Mouse (Mus musculus): ENCODE results near the gene Cdh5. TPM values are rescaled to one million over a fixed set of nuclear protein-coding genes. Genes with fewer than 3 reads are reported as not detected.
"Not testable (repeated sequence)": the region's sequence is repeated elsewhere in the genome, so short reads cannot be mapped to it uniquely, and the experiment has no call there.

The Cdh5 gene
- polyA plus RNA-seq, 1 experiment from 2014 or later, result 54.6 TPM

DNA sequence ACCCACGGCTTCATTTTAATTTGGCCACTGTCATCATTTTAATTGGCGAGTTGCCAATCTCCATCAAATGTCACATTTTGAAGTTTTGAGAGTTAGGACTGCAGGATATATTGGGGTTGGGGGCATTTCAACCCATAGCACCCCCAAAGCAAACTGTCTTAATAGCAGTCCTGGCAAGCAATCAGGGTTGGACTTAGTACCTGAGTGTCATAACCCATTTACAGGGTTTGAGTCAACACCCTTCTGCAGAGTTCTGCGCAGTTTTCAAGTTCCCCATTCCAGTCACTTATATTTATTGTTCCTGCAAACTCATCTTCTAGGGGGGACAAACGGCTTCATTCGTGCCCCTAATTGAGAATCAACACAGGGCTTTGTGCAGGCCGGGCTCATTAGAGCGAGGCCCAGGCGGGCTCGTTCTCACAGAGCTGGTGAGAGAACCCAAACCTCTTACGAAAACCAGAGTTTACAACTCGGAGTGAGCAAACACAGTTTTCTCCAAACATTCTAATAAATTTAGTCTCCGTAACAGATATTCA, 34.0 kb upstream of the Cdh5 start:
- Histone ChIP-seq H3K27me3 (ENCODE audit: control insufficient read depth, insufficient read depth, low read length) (no peaks in the 10 kb centered on the region), H3K36me3 (ENCODE audit: control insufficient read depth, insufficient read depth, low read length) (no peaks in the 10 kb centered on the region), H3K4me3 (ENCODE audit: control insufficient read depth in 1 of 2, insufficient read depth in 1 of 2, low read depth in 1 of 2, low read length in 2 of 2) (no peak overlapping the region), H3K4me2 (ENCODE audit: low read length) (no peak overlapping the region), H3K27ac (replicated peaks in 1 of 2; ENCODE audit: control insufficient read depth in 1 of 2, insufficient read depth in 1 of 2, low read depth in 2 of 2, low read length in 2 of 2) (no peak overlapping the region), H3K4me1 (ENCODE audit: control insufficient read depth in 2 of 2, insufficient read depth in 2 of 2, low read length in 2 of 2) (0 out of 4 replicates have a peak, but pooled peaks cover 0 to 2% of the 10 kb centered on the region in 2 experiments), H3K9ac (ENCODE audit: low read length) (no peak overlapping the region), H3K9me3 (ENCODE audit: control insufficient read depth, low read length) (no peaks in the 10 kb centered on the region)
- 91% methylated on average over 12 of the region's 12 CpGs for WGBS
- no peak for ATAC-seq (ENCODE audit: insufficient number of reproducible peaks, insufficient read depth, low FRiP score, low read depth)

- Histone ChIP-seq H3K27ac (replicated peaks in 1 of 2; ENCODE audit: control insufficient read depth in 1 of 2, insufficient read depth in 1 of 2, low read depth in 2 of 2, low read length in 2 of 2) (no peak overlapping the region), H3K36me3 (ENCODE audit: control insufficient read depth, insufficient read depth, low read length) (no peaks in the 10 kb centered on the region), H3K4me3 (ENCODE audit: control insufficient read depth in 1 of 2, insufficient read depth in 1 of 2, low read depth in 1 of 2, low read length in 2 of 2) (no peak overlapping the region), H3K27me3 (ENCODE audit: control insufficient read depth, insufficient read depth, low read length) (no peaks in the 10 kb centered on the region), H3K9me3 (ENCODE audit: control insufficient read depth, low read length) (no peaks in the 10 kb centered on the region), H3K4me2 (ENCODE audit: low read length) (no peak overlapping the region), H3K9ac (ENCODE audit: low read length) (no peak overlapping the region), H3K4me1 (ENCODE audit: control insufficient read depth in 2 of 2, insufficient read depth in 2 of 2, low read length in 2 of 2) (0 out of 4 replicates have a peak, but pooled peaks cover 0 to 2% of the 10 kb centered on the region in 2 experiments)
- ATAC-seq (ENCODE audit: insufficient number of reproducible peaks, insufficient read depth, low FRiP score, low read depth), result no peak
- 57% methylated on average over 15 of the region's 15 CpGs for WGBS
Observed at GRCm38 (mm10) chr8:104068421-104069035, 32.9 kb upstream of the Cdh5 start.

DNA sequence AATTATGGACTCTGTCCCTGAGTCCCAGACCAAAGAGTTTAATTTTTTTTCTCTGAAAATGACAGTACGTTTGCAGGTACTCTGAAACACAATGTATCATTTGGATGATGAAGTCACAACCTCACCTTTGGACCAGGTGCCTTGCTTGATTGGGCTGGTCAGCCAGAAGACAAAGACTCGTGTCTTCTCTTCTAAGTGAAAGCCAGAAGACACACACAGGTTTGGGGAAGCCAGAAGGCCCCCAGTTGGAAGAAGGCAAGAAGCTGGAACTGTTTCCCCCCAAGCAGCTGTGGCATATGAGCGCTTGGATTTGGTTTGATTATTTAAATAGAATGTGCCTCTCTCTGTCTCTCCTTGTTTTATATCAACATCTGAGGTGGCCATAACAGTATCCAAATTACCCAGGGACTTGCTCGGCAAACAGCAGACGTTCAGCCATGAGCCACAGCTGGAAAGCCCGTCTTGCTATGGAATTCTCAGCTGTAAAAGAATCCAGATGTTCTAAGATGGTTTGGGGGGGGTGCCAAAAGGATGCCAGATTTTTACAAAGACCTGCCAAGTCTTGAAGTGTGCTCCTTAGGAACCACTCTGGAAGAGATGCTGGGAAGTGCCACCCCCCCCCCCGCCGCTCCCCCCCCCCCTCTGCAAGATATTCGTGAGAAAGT, 31.1 kb upstream of the Cdh5 start:
- H3K27me3 ChIP-seq (ENCODE audit: control insufficient read depth, insufficient read depth, low read length); H3K9me3 ChIP-seq (ENCODE audit: control insufficient read depth, low read length); H3K9ac ChIP-seq (ENCODE audit: low read length); ATAC-seq (ENCODE audit: insufficient number of reproducible peaks, insufficient read depth, low FRiP score, low read depth); H3K4me2 ChIP-seq (ENCODE audit: low read length); H3K36me3 ChIP-seq (ENCODE audit: control insufficient read depth, insufficient read depth, low read length); H3K27ac ChIP-seq (replicated peaks in 1 of 2; ENCODE audit: control insufficient read depth in 1 of 2, insufficient read depth in 1 of 2, low read depth in 2 of 2, low read length in 2 of 2); H3K4me1 ChIP-seq (ENCODE audit: control insufficient read depth in 2 of 2, insufficient read depth in 2 of 2, low read length in 2 of 2); H3K4me3 ChIP-seq (ENCODE audit: control insufficient read depth in 1 of 2, insufficient read depth in 1 of 2, low read depth in 1 of 2, low read length in 2 of 2): not testable (repeated sequence)
- WGBS, result 69% methylated on average over 6 of the region's 9 CpGs

DNA sequence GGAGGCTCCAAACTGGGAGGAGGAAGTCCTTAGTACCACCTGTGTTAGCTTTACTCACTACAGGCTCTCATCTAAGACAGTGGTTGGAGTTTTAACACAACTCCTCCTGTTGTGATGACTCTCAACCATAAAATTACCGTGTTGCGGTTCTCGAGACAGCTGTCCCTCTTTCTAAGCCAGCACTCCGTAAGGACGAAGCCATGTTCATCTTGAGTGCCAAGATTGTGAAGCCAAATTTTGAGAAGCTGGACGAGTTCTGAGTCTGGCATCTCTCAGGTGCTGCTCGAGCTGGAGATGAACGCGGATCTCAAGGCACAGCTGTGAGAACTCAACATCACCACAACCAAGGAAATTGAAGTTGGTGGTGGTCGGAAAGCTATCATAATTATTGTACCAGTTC, 30.5 kb upstream of the Cdh5 start:
- no peak for ATAC-seq (ENCODE audit: insufficient number of reproducible peaks, insufficient read depth, low FRiP score, low read depth)
- Histone ChIP-seq H3K4me3 (ENCODE audit: control insufficient read depth in 1 of 2, insufficient read depth in 1 of 2, low read depth in 1 of 2, low read length in 2 of 2) (no peak overlapping the region), H3K9me3 (ENCODE audit: control insufficient read depth, low read length) (no peaks in the 10 kb centered on the region), H3K4me1 (ENCODE audit: control insufficient read depth in 2 of 2, insufficient read depth in 2 of 2, low read length in 2 of 2) (0 out of 4 replicates have a peak, but pooled peaks cover 0 to 2% of the 10 kb centered on the region in 2 experiments), H3K9ac (ENCODE audit: low read length) (no peak overlapping the region), H3K27ac (replicated peaks in 1 of 2; ENCODE audit: control insufficient read depth in 1 of 2, insufficient read depth in 1 of 2, low read depth in 2 of 2, low read length in 2 of 2) (no peak overlapping the region), H3K4me2 (ENCODE audit: low read length) (no peak overlapping the region), H3K36me3 (ENCODE audit: control insufficient read depth, insufficient read depth, low read length) (no peaks in the 10 kb centered on the region), H3K27me3 (ENCODE audit: control insufficient read depth, insufficient read depth, low read length) (no peaks in the 10 kb centered on the region)
- 76% methylated on average over 10 of the region's 10 CpGs for WGBS

DNA sequence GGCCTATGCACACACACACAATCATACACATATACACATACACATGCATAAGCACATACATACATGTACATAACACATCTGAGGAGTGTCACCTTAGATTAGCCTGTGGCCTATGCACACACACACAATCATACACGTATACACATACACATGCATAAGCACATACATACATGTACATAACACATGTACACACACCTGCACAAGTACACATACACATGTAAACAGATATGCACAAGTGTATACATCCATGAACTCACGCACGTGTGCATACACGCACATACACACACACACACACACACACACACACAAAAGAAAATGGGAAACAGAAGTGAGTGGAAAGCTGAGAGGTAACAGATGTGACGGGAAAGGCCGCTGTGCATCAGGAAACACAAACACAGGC, 26.3 kb upstream of the Cdh5 start:
- Histone ChIP-seq H3K4me2 (ENCODE audit: low read length) (no peak overlapping the region), H3K4me1 (ENCODE audit: control insufficient read depth in 2 of 2, insufficient read depth in 2 of 2, low read length in 2 of 2) (no peaks in the 10 kb centered on the region), H3K9me3 (ENCODE audit: control insufficient read depth, low read length) (no peaks in the 10 kb centered on the region), H3K36me3 (ENCODE audit: control insufficient read depth, insufficient read depth, low read length) (no peaks in the 10 kb centered on the region), H3K9ac (ENCODE audit: low read length) (no peak overlapping the region), H3K27me3 (ENCODE audit: control insufficient read depth, insufficient read depth, low read length) (no peaks in the 10 kb centered on the region), H3K4me3 (ENCODE audit: control insufficient read depth in 1 of 2, insufficient read depth in 1 of 2, low read depth in 1 of 2, low read length in 2 of 2) (no peak overlapping the region), H3K27ac (replicated peaks in 1 of 2; ENCODE audit: control insufficient read depth in 1 of 2, insufficient read depth in 1 of 2, low read depth in 2 of 2, low read length in 2 of 2) (no peak overlapping the region)
- 84% methylated on average over 6 of the region's 6 CpGs for WGBS
- ATAC-seq (ENCODE audit: insufficient number of reproducible peaks, insufficient read depth, low FRiP score, low read depth), result no peak

GRCm38 (mm10) chr8:104076541-104077412, 24.6 kb upstream of the Cdh5 start:
- WGBS, result 31% methylated on average over 8 of the region's 8 CpGs
- Histone ChIP-seq H3K4me1 (ENCODE audit: control insufficient read depth in 2 of 2, insufficient read depth in 2 of 2, low read length in 2 of 2) (no peaks in the 10 kb centered on the region), H3K27me3 (ENCODE audit: control insufficient read depth, insufficient read depth, low read length) (no peaks in the 10 kb centered on the region), H3K9ac (ENCODE audit: low read length) (no peak overlapping the region), H3K9me3 (ENCODE audit: control insufficient read depth, low read length) (no peaks in the 10 kb centered on the region), H3K4me3 (ENCODE audit: control insufficient read depth in 1 of 2, insufficient read depth in 1 of 2, low read depth in 1 of 2, low read length in 2 of 2) (no peak overlapping the region), H3K27ac (replicated peaks in 1 of 2; ENCODE audit: control insufficient read depth in 1 of 2, insufficient read depth in 1 of 2, low read depth in 2 of 2, low read length in 2 of 2) (no peak overlapping the region), H3K36me3 (ENCODE audit: control insufficient read depth, insufficient read depth, low read length) (no peaks in the 10 kb centered on the region), H3K4me2 (ENCODE audit: low read length) (peak overlapping the region; percentile 35; the same call in 1 of the 2 replicates)
- no peak for ATAC-seq (ENCODE audit: insufficient number of reproducible peaks, insufficient read depth, low FRiP score, low read depth)

DNA sequence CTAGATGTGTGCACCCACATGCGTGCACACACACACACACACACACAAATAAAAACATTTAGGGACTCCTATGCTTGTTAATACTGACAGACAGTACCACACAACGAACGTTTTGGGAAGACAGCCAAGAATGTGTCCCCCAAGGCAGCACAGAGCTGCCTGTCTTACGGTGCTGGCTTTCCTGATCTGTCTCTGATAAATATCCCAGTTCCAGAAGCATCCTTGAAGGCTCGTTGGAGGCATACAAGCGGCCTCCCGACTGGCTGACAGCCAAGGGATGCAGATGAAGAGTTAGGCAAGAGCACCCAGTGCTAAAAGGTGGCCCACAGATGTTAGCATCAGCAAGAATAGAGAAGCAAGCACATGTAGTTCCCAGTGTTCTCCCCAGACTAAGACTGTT, 23.3 kb upstream of the Cdh5 start:
- no peak overlapping the region for H3K4me2 ChIP-seq (ENCODE audit: low read length)
- no peaks in the 10 kb centered on the region for H3K9me3 ChIP-seq (ENCODE audit: control insufficient read depth, low read length)
- H3K9ac ChIP-seq (ENCODE audit: low read length), result no peak overlapping the region
- no peaks in the 10 kb centered on the region for H3K27me3 ChIP-seq (ENCODE audit: control insufficient read depth, insufficient read depth, low read length)
- WGBS, result 36% methylated on average over 7 of the region's 7 CpGs
- ATAC-seq (ENCODE audit: insufficient number of reproducible peaks, insufficient read depth, low FRiP score, low read depth), result no peak
- no peak overlapping the region for H3K27ac ChIP-seq (replicated peaks in 1 of 2; ENCODE audit: control insufficient read depth in 1 of 2, insufficient read depth in 1 of 2, low read depth in 2 of 2, low read length in 2 of 2)
- no peaks in the 10 kb centered on the region for H3K36me3 ChIP-seq (ENCODE audit: control insufficient read depth, insufficient read depth, low read length)
- no peak overlapping the region for H3K4me3 ChIP-seq (ENCODE audit: control insufficient read depth in 1 of 2, insufficient read depth in 1 of 2, low read depth in 1 of 2, low read length in 2 of 2)
- H3K4me1 ChIP-seq (ENCODE audit: control insufficient read depth in 2 of 2, insufficient read depth in 2 of 2, low read length in 2 of 2), result no peaks in the 10 kb centered on the region

Data from heart, embryonic 14.5 days (tissue).